ENCODE assay signal across 8 mouse cellular contexts in genomic region chr12:99884269-99885261, GRCm38 (mm10). TPM values are rescaled to one million over a fixed set of nuclear protein-coding genes. Genes with fewer than 3 reads are reported as not detected.
DNase-seq lines count a peak whose midpoint lies in the region; ATAC-seq lines count a peak whose summit lies in the region.

Gene Efcab11 (minus strand): TSS chr12:99884439.
Gene Tdp1 (plus strand): TSS chr12:99884517.

- peaks cover 15% of the 10 kb centered on the region for H3K4me1 ChIP-seq in hindbrain, embryonic 16.5 days (ENCODE audit: control insufficient read depth, insufficient read depth, low read depth, low read length)

- H3K27ac ChIP-seq in hindbrain, embryonic 16.5 days (ENCODE audit: low read depth, low read length), result peak within 1 kb of the TSS; percentile 86
- H3K27ac ChIP-seq in macrophage, result peak within 1 kb of the TSS; percentile 78

- no peaks in the 10 kb centered on the region for H3K9me3 ChIP-seq in hindbrain, embryonic 16.5 days (ENCODE audit: control insufficient read depth, low read length)

- H3K27me3 ChIP-seq in hindbrain, embryonic 16.5 days (replicated peaks; ENCODE audit: control insufficient read depth, insufficient read depth, low read length), result no peaks in the 10 kb centered on the region

- no peaks in the 10 kb centered on the region; the same call in 1 of the 2 replicates for H3K79me2 ChIP-seq in macrophage (ENCODE audit: inconsistent target)

- H3K36me3 ChIP-seq in hindbrain, embryonic 16.5 days (ENCODE audit: control insufficient read depth, insufficient read depth, low read length), result no peaks in the 10 kb centered on the region
- H3K36me3 ChIP-seq in macrophage (ENCODE audit: inconsistent target), result no peaks in the 10 kb centered on the region

- peak within 1 kb of the TSS; percentile 91 for H3K4me3 ChIP-seq in hindbrain, embryonic 16.5 days (ENCODE audit: low read length)
- peak within 1 kb of the TSS; percentile 80 for H3K4me3 ChIP-seq in macrophage (ENCODE audit: inconsistent target)

- peak; percentile 88 for ATAC-seq in hindbrain, embryonic 16.5 days

- peak within 1 kb of the TSS; percentile 98 for H3K4me2 ChIP-seq in hindbrain, embryonic 16.5 days (ENCODE audit: low read length)

- DNase-seq in R1 (ENCODE audit: low read depth, low spot score), result peak; percentile 95
- DNase-seq in cerebellum, postnatal 25 days, result peak; percentile 95 to 98
- peak; percentile 88 to 92 for DNase-seq in frontal cortex, postnatal 36 days (ENCODE audit: low spot score in 2 of 2)
- DNase-seq in left cerebral cortex, adult 18-20 months (ENCODE audit: low spot score in 2 of 2), result peak; percentile 91 to 94
- DNase-seq in right cerebral cortex, adult 18-20 months, result peak; percentile 94
- peak; percentile 48 for DNase-seq in urinary bladder, postnatal 10 days (ENCODE audit: low spot score)

- peak within 1 kb of the TSS; percentile 91 for H3K9ac ChIP-seq in hindbrain, embryonic 16.5 days (ENCODE audit: low read depth, low read length)

- under 1% methylated on average over 72 of the region's 73 CpGs for WGBS in hindbrain, embryonic 16.5 days
- under 1% methylated on average over 71 of the region's 73 CpGs for WGBS in macrophage (ENCODE audit: missing documents)

RNA-seq across cellular contexts. Expression of gene Efcab11, which starts in this region (rescaled TPM):
- 4.8 and 4.9 TPM in 2 replicates for polyA plus RNA-seq in hindbrain, embryonic 16.5 days (2015; fragmentation: Nextera tagmentation; extraction: Ambion mirVana)
- total RNA-seq in left cerebral cortex, adult 18-20 months (2021), result under 1 TPM; 0.26 to 0.42 TPM
- total RNA-seq in macrophage (2018; cell fraction: chromatin; rRNA removed), result 10 to 100 TPM in 1 of 26 experiments, 1 to 10 TPM in 21, under 1 TPM in 4; 0.70 to 11.7 (median 2.7) TPM
- 1 to 10 TPM in 9 of 26 experiments, under 1 TPM in 17; 0.29 to 1.8 (median 0.85) TPM for total RNA-seq in macrophage (2018; cell fraction: cytosol; rRNA removed)
- 1 to 10 TPM in 19 of 26 experiments, under 1 TPM in 5, not detected in 2; 0.43 to 6.5 (median 1.7) TPM for total RNA-seq in macrophage (2018; cell fraction: nucleus; rRNA removed)
- 0.36 to 1.9 TPM (median 1.4 TPM) in 3 replicates for polyA plus RNA-seq in macrophage (2018)

RNA-seq across cellular contexts. Expression of gene Tdp1, which starts in this region (rescaled TPM):
- 46.7 and 49.2 TPM in 2 replicates for polyA plus RNA-seq in hindbrain, embryonic 16.5 days (2015; fragmentation: Nextera tagmentation; extraction: Ambion mirVana)
- 10 to 100 TPM; 22.6 to 23.6 TPM for total RNA-seq in left cerebral cortex, adult 18-20 months (2021)
- 10 to 100 TPM in 19 of 26 experiments, 1 to 10 TPM in 7; 3.2 to 34.2 (median 18.0) TPM for total RNA-seq in macrophage (2018; cell fraction: chromatin; rRNA removed)
- 10 to 100 TPM in 2 of 26 experiments, 1 to 10 TPM in 24; 5.7 to 10.8 (median 8.5) TPM for total RNA-seq in macrophage (2018; cell fraction: cytosol; rRNA removed)
- total RNA-seq in macrophage (2018; cell fraction: nucleus; rRNA removed), result 10 to 100 TPM in 14 of 26 experiments, 1 to 10 TPM in 12; 3.0 to 32.4 (median 10.8) TPM
- polyA plus RNA-seq in macrophage (2018), result 6.7 to 14.2 TPM (median 8.4 TPM) in 3 replicates

Comparison
In these comparisons a context has a peak if more than half of its experiments do, and no peak if none do; other contexts are left out.
1. Peak in every context shown above with its lines: DNase-seq, ATAC-seq, H3K4me3 ChIP-seq and H3K27ac ChIP-seq.